Mouse (Mus musculus) hindbrain, embryonic 12.5 days (tissue): ENCODE measurements around the gene Esyt3. TPM values are rescaled to one million over a fixed set of nuclear protein-coding genes. Genes with fewer than 3 reads are reported as not detected.

ENCODE experiments used
- ATAC-seq: fragments of 200-750 bp; cut with Nextera tagmentation; 2 replicates; pipeline ENCODE4 v1.8.0; 2017; ENCODE audit warnings: moderate TSS enrichment; ENCODE audit not compliant: low FRiP score
- H3K27ac ChIP-seq: fragments of 300-500 bp; sonication (generic); 2 replicates; pipeline ENCODE4 v1.5.1; 2016; ENCODE audit warnings: mild to moderate bottlenecking
- H3K27me3 ChIP-seq: fragments of 300-500 bp; sonication (generic); 2 replicates; pipeline ENCODE4 v1.6.1; 2016; ENCODE audit warnings: mild to moderate bottlenecking
- H3K36me3 ChIP-seq: fragments of 300-500 bp; sonication (generic); 2 replicates; pipeline ENCODE4 v1.6.1; 2016; ENCODE audit warnings: mild to moderate bottlenecking
- H3K4me1 ChIP-seq: fragments of 300-500 bp; sonication (generic); 2 replicates; pipeline ENCODE4 v1.6.1; 2016
- H3K4me2 ChIP-seq: fragments of 300-500 bp; sonication (generic); replicated peaks from 2 replicates; pipeline ENCODE4 v1.6.1; 2016; ENCODE audit warnings: mild to moderate bottlenecking
- H3K4me3 ChIP-seq: fragments of 300-500 bp; sonication (generic); 2 replicates; pipeline ENCODE4 v1.5.1; 2016; ENCODE audit warnings: mild to moderate bottlenecking
- H3K9ac ChIP-seq: fragments of 300-500 bp; sonication (generic); 2 replicates; pipeline ENCODE4 v1.6.1; 2016; ENCODE audit warnings: mild to moderate bottlenecking, moderate library complexity
- H3K9me3 ChIP-seq: fragments of 300-500 bp; sonication (generic); replicated peaks from 2 replicates; pipeline ENCODE4 v1.6.1; 2016; ENCODE audit warnings: mild to moderate bottlenecking
- WGBS: fragments of 180-500 bp; shearing (Covaris S2); methylation state at CpG from one replicate; pipeline ENCODE4 v1.1.7; 2016; 5-methylcytosine and 5-hydroxymethylcytosine counted together
- polyA plus RNA-seq: library from polyadenylated mRNA; unstranded; fragments of >200 nt; fragmentation: Nextera tagmentation; extraction: Ambion mirVana; gene quantifications from 2 replicates; pipeline ENCODE4 v1.2.1, GENCODE M21; 2016

Esyt3 gene
- 0.27 and 0.52 TPM in 2 replicates for polyA plus RNA-seq

DNA sequence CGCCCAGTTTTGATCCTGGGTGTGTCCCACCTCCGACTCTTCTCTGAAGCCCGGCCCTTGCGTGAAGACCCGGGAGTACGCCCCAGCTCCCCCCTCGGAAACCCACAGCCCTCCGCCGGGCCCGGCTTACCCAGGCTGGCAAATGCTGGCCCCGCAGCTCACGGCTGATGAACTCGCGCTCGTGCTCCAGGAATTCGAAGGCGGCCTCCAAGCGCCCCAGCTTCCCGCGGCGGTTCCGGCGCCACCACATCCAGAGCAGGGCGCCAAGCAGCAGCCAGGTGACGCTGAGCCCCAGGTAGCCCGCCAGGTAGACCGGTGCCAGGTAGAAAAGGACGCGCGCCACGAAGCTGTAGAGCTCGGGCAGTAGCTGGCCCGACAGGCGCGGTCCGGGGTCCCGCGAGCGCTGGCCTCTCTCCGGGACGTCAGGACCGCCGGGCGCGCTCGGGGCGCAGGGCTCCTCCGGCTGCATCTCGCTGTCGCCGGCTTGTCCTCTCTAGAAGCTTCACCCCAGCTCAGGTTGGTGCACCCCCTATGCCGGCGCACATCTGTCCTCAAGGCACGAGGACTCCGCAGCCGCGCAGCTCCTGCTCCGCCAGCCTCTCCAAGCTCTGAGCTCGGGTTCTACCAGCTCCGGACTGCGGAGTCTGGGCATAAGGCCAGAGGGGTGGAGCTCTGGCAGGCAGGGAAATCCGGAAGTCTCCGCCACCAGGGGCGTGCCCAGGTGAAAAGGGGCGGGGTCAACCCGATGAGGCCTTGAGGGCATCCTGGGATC is at the start of gene Esyt3:
Esyt3 (minus strand) TSS at position 637 of the 772 bp plus-strand sequence.
- peak within 1 kb of the TSS; percentile 87 for H3K4me2 ChIP-seq
- under 1% methylated on average over 66 of the region's 66 CpGs for WGBS
- peak; percentile 56 for ATAC-seq
- H3K9me3 ChIP-seq = no peaks in the 10 kb centered on the region
- H3K4me3 ChIP-seq = peak within 1 kb of the TSS; percentile 41
- H3K9ac ChIP-seq = peak within 1 kb of the TSS; percentile 44
- no peak within 1 kb of the TSS for H3K27ac ChIP-seq
- no peaks in the 10 kb centered on the region for H3K36me3 ChIP-seq
- peaks cover 13% of the 10 kb centered on the region for H3K4me1 ChIP-seq
- H3K27me3 ChIP-seq = peaks cover 44% of the 10 kb centered on the region

DNA sequence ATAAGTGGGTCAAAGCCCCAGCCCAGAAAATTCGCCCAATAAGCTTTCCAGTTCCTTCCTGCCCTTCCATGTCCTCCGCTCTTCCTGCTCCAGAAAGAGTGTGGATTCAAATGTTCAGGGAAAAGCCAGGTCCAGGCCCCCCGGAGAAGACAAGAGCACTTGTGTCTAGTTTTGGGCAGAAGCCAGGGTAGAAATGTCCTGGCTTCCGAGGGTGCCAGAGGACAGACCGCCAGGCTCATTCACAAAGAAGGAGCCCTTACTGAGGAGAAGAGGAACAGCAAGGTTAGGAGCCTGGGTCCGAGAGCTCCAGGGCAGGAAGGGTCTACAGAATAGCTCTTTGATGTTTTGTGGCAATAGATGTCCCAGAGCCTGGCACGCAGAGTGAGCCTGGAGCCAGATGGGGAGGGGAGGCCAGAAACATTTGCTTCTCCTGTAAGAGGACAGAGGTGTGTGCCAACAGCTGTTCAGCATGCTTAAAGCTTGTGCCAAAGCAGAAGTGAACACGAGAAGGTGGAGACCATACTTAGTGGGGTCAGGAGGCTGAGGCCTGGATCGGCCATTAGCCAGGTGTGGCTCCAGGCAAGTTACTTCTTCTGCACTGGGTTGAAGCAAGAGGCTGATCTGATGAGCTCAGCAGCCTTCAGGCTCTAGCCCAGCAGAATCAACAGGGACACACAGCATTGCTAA is 43.1 kb upstream of the Esyt3 start:
- Histone ChIP-seq H3K4me2 (no peak overlapping the region), H3K9me3 (no peaks in the 10 kb centered on the region), H3K4me1 (no peaks in the 10 kb centered on the region), H3K4me3 (no peak overlapping the region), H3K36me3 (0 out of 2 replicates have a peak, but pooled peaks cover 4% of the 10 kb centered on the region), H3K27ac (no peak overlapping the region), H3K9ac (no peak overlapping the region), H3K27me3 (no peaks in the 10 kb centered on the region)
- whole genome bisulfite sequencing = 83% methylated on average over 9 of the region's 9 CpGs
- no peak for ATAC-seq

DNA sequence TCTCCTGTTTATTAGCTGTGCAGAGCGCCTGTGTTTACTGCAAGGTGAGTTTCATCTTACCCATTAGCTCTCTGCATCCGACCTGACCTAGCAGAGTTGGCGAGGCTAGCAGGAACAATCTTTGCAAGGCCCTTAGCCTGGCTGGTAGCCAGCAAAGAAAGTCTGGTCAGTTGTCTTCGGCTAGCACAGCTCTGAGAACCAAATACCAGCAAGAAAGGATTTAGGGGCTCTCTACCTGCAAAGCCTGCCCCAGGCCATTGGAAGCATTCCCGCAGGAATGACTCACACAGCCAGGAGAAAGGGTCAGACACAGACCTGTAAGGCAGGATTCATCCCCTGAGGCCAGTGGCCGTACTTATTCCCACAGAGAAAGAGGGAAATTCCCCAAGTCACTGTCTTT is 42.4 kb upstream of the Esyt3 start:
- H3K4me3 ChIP-seq = no peak overlapping the region
- H3K4me2 ChIP-seq = no peak overlapping the region
- no peak overlapping the region for H3K9ac ChIP-seq
- H3K4me1 ChIP-seq = no peaks in the 10 kb centered on the region
- no peaks in the 10 kb centered on the region for H3K9me3 ChIP-seq
- H3K27ac ChIP-seq = no peak overlapping the region
- H3K27me3 ChIP-seq = no peaks in the 10 kb centered on the region
- no peak for ATAC-seq
- WGBS = 78% methylated on average over 6 of the region's 6 CpGs
- H3K36me3 ChIP-seq = 0 out of 2 replicates have a peak, but pooled peaks cover 4% of the 10 kb centered on the region

DNA sequence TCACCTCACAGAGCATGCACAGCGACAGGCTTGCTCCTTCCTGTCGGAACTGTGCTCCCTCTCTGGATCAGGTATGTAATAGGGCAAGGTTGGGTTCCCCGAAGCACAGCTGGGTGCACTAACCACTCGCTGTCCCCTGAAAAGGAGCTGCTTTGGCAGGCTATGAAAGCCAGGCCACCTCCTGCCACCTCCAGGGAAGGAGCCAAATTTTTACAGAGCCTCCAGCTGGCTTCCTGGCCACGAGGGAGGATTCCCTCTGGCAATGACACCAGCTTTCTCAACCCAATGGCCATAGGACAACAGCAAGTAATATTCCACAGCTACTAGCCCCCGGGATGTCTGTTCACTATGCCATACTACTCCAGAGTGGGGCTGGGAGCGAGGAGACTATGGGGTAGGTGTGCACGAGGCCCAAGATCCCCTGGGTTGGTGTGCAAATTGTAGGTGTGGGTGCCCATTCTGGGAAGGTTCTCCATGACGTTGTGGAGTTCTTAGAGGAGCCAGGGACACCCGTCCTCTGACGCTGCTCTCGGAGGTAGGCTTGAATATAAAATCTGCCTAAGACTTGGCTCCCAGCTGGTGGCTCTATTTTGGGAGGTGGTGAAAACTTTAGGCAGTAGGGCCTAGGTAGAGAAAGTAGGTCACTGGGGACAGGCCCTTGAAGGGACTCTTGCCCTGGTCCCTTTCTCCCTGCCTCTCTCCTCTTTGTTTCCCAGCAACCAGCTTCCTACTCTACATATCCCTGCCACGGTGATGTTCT is 38.9 kb upstream of the Esyt3 start:
- Histone ChIP-seq H3K9ac (no peak overlapping the region), H3K27me3 (no peaks in the 10 kb centered on the region), H3K36me3 (peaks cover 10% of the 10 kb centered on the region), H3K27ac (no peak overlapping the region), H3K4me1 (peaks cover 4% of the 10 kb centered on the region), H3K4me2 (no peak overlapping the region), H3K9me3 (no peaks in the 10 kb centered on the region), H3K4me3 (no peak overlapping the region)
- 85% methylated on average over 13 of the region's 13 CpGs for WGBS
- no peak for ATAC-seq

DNA sequence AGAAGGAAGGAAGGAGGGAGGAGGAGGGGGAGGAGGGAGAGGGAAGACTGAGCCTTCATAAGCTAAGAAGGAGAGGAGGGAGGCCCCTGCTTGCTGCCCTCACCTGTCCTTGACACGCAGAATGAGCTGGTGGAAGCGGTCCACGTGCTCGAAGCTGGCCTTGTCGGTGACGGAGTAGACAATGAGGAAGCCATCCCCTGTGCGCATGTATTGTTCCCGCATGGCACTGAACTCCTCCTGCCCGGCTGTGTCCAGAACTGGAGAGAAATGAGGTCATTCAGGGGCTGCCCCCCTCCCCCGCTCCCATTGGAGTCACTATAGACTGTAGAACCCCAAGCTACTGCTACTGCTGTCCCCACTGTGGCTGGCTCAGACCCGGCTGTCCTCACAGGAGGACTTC is 36.0 kb upstream of the Esyt3 start:
- Histone ChIP-seq H3K27me3 (no peaks in the 10 kb centered on the region), H3K9me3 (no peaks in the 10 kb centered on the region), H3K4me3 (no peak overlapping the region), H3K36me3 (peaks cover 21% of the 10 kb centered on the region), H3K4me1 (peaks cover 4% of the 10 kb centered on the region), H3K27ac (no peak overlapping the region), H3K9ac (no peak overlapping the region), H3K4me2 (no peak overlapping the region)
- no peak for ATAC-seq
- WGBS = 60% methylated on average over 11 of the region's 11 CpGs

DNA sequence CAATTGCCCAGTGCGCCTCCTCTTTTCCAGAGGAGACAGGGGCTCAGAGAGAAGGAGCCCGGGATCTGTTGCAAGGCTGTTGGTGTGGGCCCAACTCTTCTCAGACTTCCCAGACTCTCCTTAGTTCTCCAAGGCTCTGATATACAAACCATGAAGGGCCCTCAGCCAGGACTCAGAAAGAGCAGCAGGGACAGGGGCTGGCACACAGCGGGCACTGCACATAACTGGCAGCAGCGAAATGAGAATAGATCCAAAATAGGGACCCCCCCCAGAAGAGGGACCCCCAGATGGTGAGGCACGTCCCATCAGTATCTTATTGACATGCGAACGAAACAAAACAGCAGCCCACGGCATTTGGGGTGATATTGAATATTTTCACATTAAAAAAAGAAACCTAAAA is 34.8 kb upstream of the Esyt3 start:
- Histone ChIP-seq H3K27me3 (no peaks in the 10 kb centered on the region), H3K9me3 (no peaks in the 10 kb centered on the region), H3K9ac (no peak overlapping the region), H3K4me3 (no peak overlapping the region), H3K27ac (no peak overlapping the region), H3K4me1 (peaks cover 4% of the 10 kb centered on the region), H3K36me3 (peaks cover 23% of the 10 kb centered on the region), H3K4me2 (no peak overlapping the region)
- WGBS = 95% methylated on average over 8 of the region's 8 CpGs
- ATAC-seq = no peak

DNA sequence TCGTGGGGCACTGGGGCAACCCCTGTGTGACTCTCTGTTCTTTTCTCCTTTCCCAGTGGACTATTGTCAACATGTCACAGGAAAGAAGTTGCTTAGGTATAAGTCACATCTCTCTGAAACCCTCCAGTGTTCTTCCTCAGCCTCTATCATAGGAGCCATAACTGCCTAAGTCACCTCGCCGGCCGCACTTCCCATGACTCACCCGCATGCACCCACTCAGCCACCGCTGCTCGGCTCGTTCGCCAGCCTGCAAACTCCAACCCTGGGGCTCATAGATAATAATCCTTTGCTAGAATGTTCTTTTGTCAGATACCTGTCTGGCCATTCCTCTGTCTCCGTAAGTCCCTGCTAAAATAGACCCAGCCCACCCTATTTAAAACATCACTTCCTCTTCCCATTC is 33.2 kb upstream of the Esyt3 start:
- H3K4me1 ChIP-seq = peaks cover 4% of the 10 kb centered on the region
- 98% methylated on average over 10 of the region's 10 CpGs for WGBS

DNA sequence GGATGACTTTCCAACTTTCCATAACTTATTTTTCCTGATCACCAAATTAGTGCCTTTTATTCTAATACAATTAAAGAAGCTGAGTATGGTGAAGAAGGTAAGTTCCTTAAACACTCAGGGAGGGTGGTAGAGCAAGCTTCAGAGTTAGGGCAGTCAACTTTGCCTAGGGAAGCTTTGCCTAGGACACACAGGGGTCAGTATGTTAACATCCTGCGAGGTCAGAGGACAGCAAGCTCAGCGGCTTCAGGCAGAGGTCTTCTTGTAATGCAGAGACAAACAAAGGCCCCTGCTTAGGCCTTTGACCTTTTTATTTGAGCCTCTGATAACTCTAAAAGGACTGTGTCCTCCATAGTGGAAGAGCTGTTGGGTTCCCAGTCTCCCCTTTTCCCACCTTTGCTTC is 32.4 kb upstream of the Esyt3 start:
- ATAC-seq = no peak
- Histone ChIP-seq H3K9ac (no peak overlapping the region), H3K27ac (no peak overlapping the region), H3K4me2 (no peak overlapping the region), H3K9me3 (no peaks in the 10 kb centered on the region), H3K4me1 (peaks cover 4% of the 10 kb centered on the region), H3K27me3 (no peaks in the 10 kb centered on the region), H3K4me3 (no peak overlapping the region), H3K36me3 (peaks cover 40% of the 10 kb centered on the region)
- 46% methylated on average over 2 of the region's 2 CpGs for WGBS

More for the DNA sequence above, 33.2 kb upstream of the Esyt3 start:
- H3K4me2 ChIP-seq = no peak overlapping the region
- H3K9ac ChIP-seq = no peak overlapping the region
- ATAC-seq = no peak
- peaks cover 35% of the 10 kb centered on the region for H3K36me3 ChIP-seq
- no peaks in the 10 kb centered on the region for H3K27me3 ChIP-seq
- H3K27ac ChIP-seq = no peak overlapping the region
- H3K4me3 ChIP-seq = no peak overlapping the region
- H3K9me3 ChIP-seq = no peaks in the 10 kb centered on the region

DNA sequence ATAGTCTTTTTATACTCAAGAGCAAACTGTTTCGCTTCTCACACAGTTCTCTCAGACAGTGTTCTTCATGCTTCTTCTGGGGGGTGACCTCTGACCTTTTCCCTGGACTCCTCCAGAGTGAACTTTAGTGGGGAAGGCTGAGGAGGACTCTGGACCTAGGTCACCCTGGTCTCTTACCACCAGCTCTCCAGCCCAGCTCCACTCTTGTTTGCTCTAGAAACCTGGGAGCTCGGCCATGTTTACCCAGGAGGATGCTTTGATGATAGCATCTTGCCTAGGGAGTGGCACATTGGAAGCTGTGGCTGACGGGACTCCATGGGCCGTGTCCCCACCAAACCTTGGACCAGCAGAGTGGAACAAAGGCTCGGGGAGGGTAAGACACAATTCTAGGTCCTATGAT is 31.8 kb upstream of the Esyt3 start:
- WGBS = 79% methylated on average over 5 of the region's 5 CpGs
- Histone ChIP-seq H3K27me3 (no peaks in the 10 kb centered on the region), H3K27ac (no peak overlapping the region), H3K9ac (no peak overlapping the region), H3K9me3 (no peaks in the 10 kb centered on the region), H3K4me3 (no peak overlapping the region), H3K4me1 (peaks cover 4% of the 10 kb centered on the region), H3K4me2 (no peak overlapping the region), H3K36me3 (peaks cover 40% of the 10 kb centered on the region)
- no peak for ATAC-seq

DNA sequence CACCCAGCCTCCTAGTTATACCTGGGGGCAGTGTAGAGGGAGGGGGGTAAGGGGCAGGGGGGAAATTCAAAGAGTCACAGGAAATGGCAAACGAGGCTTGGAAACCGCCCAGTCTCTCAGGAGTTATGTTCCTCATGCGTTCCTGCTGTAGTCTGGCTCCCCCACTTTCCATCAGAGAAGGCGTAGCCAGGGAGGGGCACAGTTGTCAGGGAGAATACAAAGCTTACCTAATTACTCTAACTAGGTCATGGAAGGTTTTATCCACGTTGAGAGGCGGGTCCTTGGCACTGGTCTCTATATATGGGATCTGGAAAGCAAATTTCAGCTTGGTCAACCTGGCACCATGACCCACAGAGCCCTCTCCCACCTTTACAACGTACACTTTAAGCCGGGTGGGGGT is 31.1 kb upstream of the Esyt3 start:
- Histone ChIP-seq H3K27ac (no peak overlapping the region), H3K4me2 (no peak overlapping the region), H3K9ac (no peak overlapping the region), H3K4me1 (peaks cover 3% of the 10 kb centered on the region), H3K4me3 (no peak overlapping the region), H3K36me3 (peaks cover 40% of the 10 kb centered on the region), H3K27me3 (no peaks in the 10 kb centered on the region), H3K9me3 (no peaks in the 10 kb centered on the region)
- 90% methylated on average over 8 of the region's 8 CpGs for WGBS
- no peak for ATAC-seq

DNA sequence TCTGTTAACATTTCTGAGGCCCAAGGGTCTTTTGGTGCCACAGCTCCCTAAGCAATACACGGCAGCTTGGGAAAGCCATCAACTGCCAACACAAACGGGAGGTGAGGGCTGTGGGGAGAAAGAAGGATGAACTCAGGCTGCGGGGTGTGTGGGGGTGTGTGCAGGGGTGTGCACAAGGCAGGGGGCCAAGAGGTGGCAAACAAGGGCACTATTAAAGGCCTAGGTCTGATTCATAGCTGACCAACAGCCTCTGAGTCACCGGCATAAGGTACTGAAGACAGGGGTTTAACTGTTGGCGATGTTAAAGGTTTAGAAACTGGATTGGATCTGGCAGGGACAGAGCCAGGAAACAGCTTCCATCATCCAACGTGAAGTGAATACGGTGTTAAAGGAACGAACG is 30.5 kb upstream of the Esyt3 start:
- ATAC-seq = no peak
- H3K4me2 ChIP-seq = no peak overlapping the region
- WGBS = 84% methylated on average over 9 of the region's 9 CpGs
- H3K4me1 ChIP-seq = no peaks in the 10 kb centered on the region
- no peaks in the 10 kb centered on the region for H3K27me3 ChIP-seq
- H3K36me3 ChIP-seq = peaks cover 40% of the 10 kb centered on the region
- H3K4me3 ChIP-seq = no peak overlapping the region
- H3K9ac ChIP-seq = no peak overlapping the region
- H3K9me3 ChIP-seq = no peaks in the 10 kb centered on the region
- H3K27ac ChIP-seq = no peak overlapping the region

DNA sequence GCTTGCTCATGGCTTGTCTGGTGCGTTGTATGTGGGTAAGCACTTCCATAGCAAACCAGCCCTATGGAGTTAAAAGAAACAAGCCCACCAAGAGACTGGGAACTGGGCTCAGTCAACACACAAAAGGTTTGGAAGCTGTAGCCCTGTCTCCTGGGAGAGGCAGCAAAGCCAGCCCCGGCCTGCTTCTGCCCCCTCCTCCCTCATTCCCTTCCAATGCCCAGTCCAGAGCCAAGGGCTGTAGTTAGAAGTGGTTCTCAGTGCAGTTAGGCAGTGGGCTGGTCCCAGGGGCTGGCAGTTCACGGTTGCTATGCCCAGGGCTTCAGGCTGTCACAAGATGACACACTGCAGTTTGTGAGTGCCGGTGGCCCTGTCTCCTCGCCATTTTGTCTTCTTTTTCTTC is 29.7 kb upstream of the Esyt3 start:
- Histone ChIP-seq H3K9me3 (no peaks in the 10 kb centered on the region), H3K36me3 (peaks cover 39% of the 10 kb centered on the region), H3K4me1 (no peaks in the 10 kb centered on the region), H3K4me2 (no peak overlapping the region), H3K27ac (no peak overlapping the region), H3K27me3 (no peaks in the 10 kb centered on the region), H3K4me3 (no peak overlapping the region), H3K9ac (no peak overlapping the region)
- WGBS = 72% methylated on average over 5 of the region's 5 CpGs
- ATAC-seq = no peak
